Comparison of ENCODE assay signal across 8 mouse cellular contexts in the genomic region with DNA sequence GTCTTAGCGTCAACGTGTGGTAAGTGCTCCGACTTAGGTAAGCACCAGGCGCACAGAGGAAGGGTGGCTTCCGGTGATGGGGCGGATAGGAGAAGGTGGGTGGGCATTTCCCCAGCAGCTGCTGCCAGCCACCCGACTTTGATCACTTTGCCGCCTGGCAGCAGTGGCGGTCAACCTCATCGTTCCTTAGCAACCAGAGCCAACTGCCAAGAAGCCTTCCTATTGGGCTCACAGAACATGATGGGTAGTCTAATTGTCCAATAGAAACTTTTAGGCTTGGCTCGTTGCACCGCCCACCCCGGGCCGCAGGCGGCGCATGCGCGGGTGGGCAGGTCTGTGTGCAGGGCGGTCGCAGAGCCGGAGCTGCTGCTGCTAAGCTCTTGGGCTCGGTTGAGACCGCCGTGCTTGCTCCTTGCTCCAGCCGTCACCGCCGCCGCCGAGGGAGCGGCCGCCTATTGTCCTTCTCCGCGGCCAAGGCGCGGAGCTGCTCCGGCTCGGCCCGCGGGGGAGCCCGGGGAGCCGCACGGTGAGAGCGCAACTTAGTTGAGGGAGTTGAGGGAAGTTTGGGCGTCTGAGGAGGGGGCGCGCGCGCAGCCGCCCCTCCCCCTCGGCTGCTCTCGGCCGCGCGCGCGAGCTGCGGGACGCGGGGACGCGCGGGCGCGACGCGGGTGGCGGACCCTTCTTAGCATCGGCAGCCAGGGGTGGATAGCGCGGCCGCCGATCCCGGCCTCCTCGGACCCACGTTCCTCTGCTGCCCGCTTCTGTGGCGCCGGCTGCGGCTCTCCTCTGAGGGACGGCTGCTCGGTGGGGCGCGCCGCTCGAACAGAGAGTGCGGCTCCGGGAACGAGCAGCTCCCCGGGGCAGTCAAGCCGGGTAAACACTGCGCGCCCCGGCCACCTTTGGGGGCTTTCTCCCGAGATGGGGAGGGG. TPM values are rescaled to one million over a fixed set of nuclear protein-coding genes. Genes with fewer than 3 reads are reported as not detected.
DNase-seq lines count a peak whose midpoint lies in the region; ATAC-seq lines count a peak whose summit lies in the region.

TSS of gene Akap13 (plus strand) at position 312 of the 929 bp plus-strand sequence.

- peak within 1 kb of the TSS; percentile 99 for H3K27ac ChIP-seq in heart, embryonic 14.5 days (replicated peaks in 1 of 2; ENCODE audit: control insufficient read depth in 1 of 2, insufficient read depth in 1 of 2, low read depth in 2 of 2, low read length in 2 of 2)
- peak within 1 kb of the TSS; percentile 77 for H3K27ac ChIP-seq in liver, embryonic 13.5 days
- H3K27ac ChIP-seq in stomach, embryonic 16.5 days (ENCODE audit: low read length): peak within 1 kb of the TSS; percentile 99

- peak within 1 kb of the TSS; percentile 86 for H3K4me2 ChIP-seq in heart, embryonic 14.5 days (ENCODE audit: low read length)
- H3K4me2 ChIP-seq in liver, embryonic 13.5 days: peak within 1 kb of the TSS; percentile 93
- peak within 1 kb of the TSS; percentile 77 for H3K4me2 ChIP-seq in stomach, embryonic 16.5 days (ENCODE audit: low read depth, low read length)

- ATAC-seq in CD4-positive, CD25-positive, alpha-beta regulatory T cell, adult 4 months: peak; percentile 94
- ATAC-seq in heart, embryonic 14.5 days (ENCODE audit: insufficient number of reproducible peaks, insufficient read depth, low FRiP score, low read depth): peak; percentile 99
- ATAC-seq in liver, embryonic 13.5 days (ENCODE audit: low read depth): peak; percentile 99
- ATAC-seq in stomach, embryonic 16.5 days (ENCODE audit: insufficient read depth, low FRiP score): peak; percentile 100

- peak within 1 kb of the TSS; percentile 89 to 97 for H3K4me3 ChIP-seq in heart, embryonic 14.5 days (ENCODE audit: control insufficient read depth in 1 of 2, insufficient read depth in 1 of 2, low read depth in 1 of 2, low read length in 2 of 2)
- peak within 1 kb of the TSS; percentile 76 for H3K4me3 ChIP-seq in liver, embryonic 13.5 days (replicated peaks)
- H3K4me3 ChIP-seq in stomach, embryonic 16.5 days (replicated peaks; ENCODE audit: low read length): peak within 1 kb of the TSS; percentile 80

- H3K4me1 ChIP-seq in heart, embryonic 14.5 days (ENCODE audit: control insufficient read depth in 2 of 2, insufficient read depth in 2 of 2, low read length in 2 of 2): peaks cover 4 to 37% of the 10 kb centered on the region in 2 experiments; a peak in 3 of 4 replicates
- H3K4me1 ChIP-seq in liver, embryonic 13.5 days (replicated peaks): peaks cover 32% of the 10 kb centered on the region
- peaks cover 23% of the 10 kb centered on the region for H3K4me1 ChIP-seq in stomach, embryonic 16.5 days (ENCODE audit: control insufficient read depth, insufficient read depth, low read length)

- no peaks in the 10 kb centered on the region for H3K9me3 ChIP-seq in heart, embryonic 14.5 days (ENCODE audit: control insufficient read depth, low read length)
- no peaks in the 10 kb centered on the region for H3K9me3 ChIP-seq in liver, embryonic 13.5 days (replicated peaks)
- no peaks in the 10 kb centered on the region for H3K9me3 ChIP-seq in stomach, embryonic 16.5 days (replicated peaks; ENCODE audit: control insufficient read depth, low read length)

- peak within 1 kb of the TSS; percentile 97 for H3K9ac ChIP-seq in heart, embryonic 14.5 days (ENCODE audit: low read length)
- H3K9ac ChIP-seq in liver, embryonic 13.5 days: peak within 1 kb of the TSS; percentile 79
- H3K9ac ChIP-seq in stomach, embryonic 16.5 days (ENCODE audit: low read length): peak within 1 kb of the TSS; percentile 96

- no peaks in the 10 kb centered on the region for H3K36me3 ChIP-seq in heart, embryonic 14.5 days (ENCODE audit: control insufficient read depth, insufficient read depth, low read length)
- H3K36me3 ChIP-seq in liver, embryonic 13.5 days: no peaks in the 10 kb centered on the region
- H3K36me3 ChIP-seq in stomach, embryonic 16.5 days (ENCODE audit: control insufficient read depth, insufficient read depth, low read length): no peaks in the 10 kb centered on the region

- H3K27me3 ChIP-seq in heart, embryonic 14.5 days (ENCODE audit: control insufficient read depth, insufficient read depth, low read length): no peaks in the 10 kb centered on the region
- peaks cover 19% of the 10 kb centered on the region for H3K27me3 ChIP-seq in liver, embryonic 13.5 days
- no peaks in the 10 kb centered on the region for H3K27me3 ChIP-seq in stomach, embryonic 16.5 days (ENCODE audit: control insufficient read depth, insufficient read depth, low read length)

- peak; percentile 55 for DNase-seq in c-Kit-negative CD71-positive TER-119-positive erythroid progenitor cells, embryonic 14.5 days (ENCODE audit: low read depth, low spot score)
- peak; percentile 97 for DNase-seq in fibroblast of lung, adult 2 months (ENCODE audit: low read depth)
- peak; percentile 99 for DNase-seq in kidney, postnatal 14 days
- peak; percentile 91 for DNase-seq in liver, embryonic 13.5 days
- peak; percentile 98 for DNase-seq in neural tube, embryonic 10.5 days (ENCODE audit: extremely low spot score, low spot score)

- under 1% methylated on average over 75 of the region's 94 CpGs for WGBS in heart, embryonic 14.5 days
- WGBS in liver, embryonic 13.5 days (ENCODE audit: insufficient replicate concordance): under 1% methylated on average over 85 of the region's 94 CpGs
- under 1% methylated on average over 89 of the region's 94 CpGs for WGBS in stomach, embryonic 16.5 days

RNA-seq across cellular contexts. Expression of gene Akap13, which starts in this region (rescaled TPM):
- polyA plus RNA-seq in CD4-positive, CD25-positive, alpha-beta regulatory T cell, adult 4 months (2017; shearing (Covaris generic)): 100 to 1,000 TPM; 382 to 420 TPM
- polyA plus RNA-seq in heart, embryonic 14.5 days (2014; fragmentation: Nextera tagmentation; extraction: Ambion mirVana): 54.9 and 69.5 TPM in 2 replicates
- polyA plus RNA-seq in liver, embryonic 13.5 days (2015; fragmentation: Nextera tagmentation; extraction: Ambion mirVana): 33.4 and 36.0 TPM in 2 replicates
- polyA plus RNA-seq in stomach, embryonic 16.5 days (2015; fragmentation: Nextera tagmentation; extraction: Ambion mirVana): 34.7 and 39.9 TPM in 2 replicates

Comparison
In these comparisons a context has a peak if more than half of its experiments do, and no peak if none do; other contexts are left out.
1. Peak in every context shown above with its lines: DNase-seq, ATAC-seq, H3K4me3 ChIP-seq and H3K27ac ChIP-seq.